Mouse (Mus musculus): Measurements from ENCODE around the gene Socs7. TPM values are rescaled to one million over a fixed set of nuclear protein-coding genes. Genes with fewer than 3 reads are reported as not detected.
"Not testable (repeated sequence)": the region's sequence is repeated elsewhere in the genome, so short reads cannot be mapped to it uniquely, and the experiment has no call there.

Gene Socs7
- 2.1 and 2.5 TPM in 2 replicates for polyA plus RNA-seq (2014; fragmentation: Nextera tagmentation; extraction: Ambion mirVana)

GRCm38 (mm10) chr11:97361948-97362648, at the start of gene Socs7:
Socs7 (plus strand) TSS chr11:97362551.
- H3K4me1 ChIP-seq (replicated peaks; ENCODE audit: control insufficient read depth, insufficient read depth, low read length) = peaks cover 19% of the 10 kb centered on the region
- peak; percentile 97 for DNase-seq (ENCODE audit: low spot score)
- peak within 1 kb of the TSS; percentile 77 for H3K27ac ChIP-seq (ENCODE audit: low read depth)
- peak within 1 kb of the TSS; percentile 85 for H3K9ac ChIP-seq (ENCODE audit: low read length)
- ATAC-seq (replicated peaks; ENCODE audit: low FRiP score, low TSS enrichment, low read depth) = peak; percentile 97
- H3K36me3 ChIP-seq (ENCODE audit: control insufficient read depth, insufficient read depth, low read length) = no peaks in the 10 kb centered on the region
- 1% methylated on average over 24 of the region's 81 CpGs for WGBS
- H3K4me2 ChIP-seq (ENCODE audit: low read length) = peak within 1 kb of the TSS; percentile 72
- no peaks in the 10 kb centered on the region for H3K27me3 ChIP-seq (replicated peaks; ENCODE audit: control insufficient read depth, insufficient read depth, low read length)
- H3K4me3 ChIP-seq (ENCODE audit: low read depth, low read length) = peak within 1 kb of the TSS; percentile 84
- no peaks in the 10 kb centered on the region for H3K9me3 ChIP-seq (ENCODE audit: control insufficient read depth, low read length)

DNA sequence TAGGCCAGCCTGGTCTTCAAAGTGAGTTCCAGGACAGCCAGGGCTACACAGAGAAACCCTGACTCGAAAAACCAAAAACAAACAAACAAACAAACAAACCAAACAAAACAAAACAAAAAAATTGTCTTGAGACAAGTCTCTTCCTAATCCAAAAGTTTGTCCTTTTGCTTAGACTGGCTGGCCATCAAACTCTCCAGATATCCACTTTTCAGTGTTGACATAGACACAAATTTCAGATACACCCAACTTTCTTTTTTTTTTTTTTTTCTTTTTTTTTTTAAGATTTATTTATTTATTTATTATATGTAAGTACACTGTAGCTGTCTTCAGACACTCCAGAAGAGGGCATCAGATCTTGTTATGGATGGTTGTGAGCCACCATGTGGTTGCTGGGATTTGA, 49.5 kb upstream of the Socs7 start:
- DNase-seq (ENCODE audit: low spot score); ATAC-seq (replicated peaks; ENCODE audit: low FRiP score, low TSS enrichment, low read depth); H3K9me3 ChIP-seq (ENCODE audit: control insufficient read depth, low read length); H3K36me3 ChIP-seq (ENCODE audit: control insufficient read depth, insufficient read depth, low read length); H3K4me2 ChIP-seq (ENCODE audit: low read length); H3K27me3 ChIP-seq (replicated peaks; ENCODE audit: control insufficient read depth, insufficient read depth, low read length); H3K4me3 ChIP-seq (ENCODE audit: low read depth, low read length); H3K9ac ChIP-seq (ENCODE audit: low read length); H3K27ac ChIP-seq (ENCODE audit: low read depth): not testable (repeated sequence)
- 76% methylated on average over 1 of the region's 1 CpGs for WGBS
- peaks cover 26% of the 10 kb centered on the region for H3K4me1 ChIP-seq (replicated peaks; ENCODE audit: control insufficient read depth, insufficient read depth, low read length)

GRCm38 (mm10) chr11:97314110-97314509, 48.2 kb upstream of the Socs7 start:
- no peak overlapping the region for H3K4me2 ChIP-seq (ENCODE audit: low read length)
- no peak overlapping the region for H3K9ac ChIP-seq (ENCODE audit: low read length)
- no peak overlapping the region for H3K4me3 ChIP-seq (ENCODE audit: low read depth, low read length)
- H3K36me3 ChIP-seq (ENCODE audit: control insufficient read depth, insufficient read depth, low read length) = peaks cover 7% of the 10 kb centered on the region; the same call in 1 of the 2 replicates
- WGBS = 98% methylated on average over 3 of the region's 3 CpGs
- ATAC-seq (replicated peaks; ENCODE audit: low FRiP score, low TSS enrichment, low read depth) (no peak), DNase-seq (ENCODE audit: low spot score) (no peak)
- H3K27ac ChIP-seq (ENCODE audit: low read depth) = no peak overlapping the region
- H3K4me1 ChIP-seq (replicated peaks; ENCODE audit: control insufficient read depth, insufficient read depth, low read length) = peaks cover 26% of the 10 kb centered on the region
- no peaks in the 10 kb centered on the region for H3K27me3 ChIP-seq (replicated peaks; ENCODE audit: control insufficient read depth, insufficient read depth, low read length)
- no peaks in the 10 kb centered on the region for H3K9me3 ChIP-seq (ENCODE audit: control insufficient read depth, low read length)

DNA sequence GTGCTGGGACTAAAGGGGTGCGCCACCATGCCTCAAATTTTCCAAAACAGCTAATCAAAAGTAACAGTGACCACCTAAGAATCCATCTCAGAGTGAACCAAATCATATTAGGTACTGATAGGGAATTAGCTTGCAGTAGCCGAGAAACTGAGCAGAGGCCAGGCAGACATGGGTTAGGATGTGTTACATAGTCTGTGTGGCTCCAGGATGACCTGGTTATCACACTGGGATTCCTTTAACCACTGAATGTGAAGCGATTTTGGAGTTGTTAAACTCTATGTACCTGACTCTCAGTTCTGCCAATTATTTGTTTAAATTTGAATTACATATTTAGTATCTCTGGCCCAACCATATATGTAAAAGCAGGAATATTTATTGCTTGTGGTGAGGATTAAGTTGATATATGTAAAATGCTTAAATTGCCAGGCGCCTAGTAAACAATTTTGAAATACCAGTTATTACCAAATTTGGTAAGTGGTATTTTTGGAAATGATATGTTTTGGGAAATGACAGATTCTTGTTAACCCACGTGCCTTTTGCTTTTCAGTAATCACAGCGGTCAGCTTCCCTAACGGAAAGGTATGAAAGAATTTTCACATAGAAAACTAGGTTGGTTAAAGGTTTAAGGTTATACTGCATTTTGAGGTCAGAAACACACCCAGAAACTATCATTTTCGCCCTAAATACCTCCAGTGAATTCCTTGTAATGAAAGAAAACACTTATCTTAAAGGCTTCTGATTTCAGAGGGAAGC, 47.4 kb upstream of the Socs7 start:
- peak overlapping the region; percentile 64 for H3K27ac ChIP-seq (ENCODE audit: low read depth)
- H3K4me1 ChIP-seq (replicated peaks; ENCODE audit: control insufficient read depth, insufficient read depth, low read length) = peaks cover 19% of the 10 kb centered on the region
- ATAC-seq (replicated peaks; ENCODE audit: low FRiP score, low TSS enrichment, low read depth) = peak; percentile 7; the same call in 1 of the 2 replicates
- WGBS = 43% methylated on average over 8 of the region's 8 CpGs
- DNase-seq (ENCODE audit: low spot score) = no peak
- H3K27me3 ChIP-seq (replicated peaks; ENCODE audit: control insufficient read depth, insufficient read depth, low read length) = no peaks in the 10 kb centered on the region
- H3K4me2 ChIP-seq (ENCODE audit: low read length) = peak overlapping the region; percentile 54
- H3K36me3 ChIP-seq (ENCODE audit: control insufficient read depth, insufficient read depth, low read length) = peaks cover 9% of the 10 kb centered on the region; the same call in 1 of the 2 replicates
- H3K4me3 ChIP-seq (ENCODE audit: low read depth, low read length) = peak overlapping the region; percentile 74
- H3K9ac ChIP-seq (ENCODE audit: low read length) = peak overlapping the region; percentile 13; the same call in 1 of the 2 replicates
- no peaks in the 10 kb centered on the region for H3K9me3 ChIP-seq (ENCODE audit: control insufficient read depth, low read length)

DNA sequence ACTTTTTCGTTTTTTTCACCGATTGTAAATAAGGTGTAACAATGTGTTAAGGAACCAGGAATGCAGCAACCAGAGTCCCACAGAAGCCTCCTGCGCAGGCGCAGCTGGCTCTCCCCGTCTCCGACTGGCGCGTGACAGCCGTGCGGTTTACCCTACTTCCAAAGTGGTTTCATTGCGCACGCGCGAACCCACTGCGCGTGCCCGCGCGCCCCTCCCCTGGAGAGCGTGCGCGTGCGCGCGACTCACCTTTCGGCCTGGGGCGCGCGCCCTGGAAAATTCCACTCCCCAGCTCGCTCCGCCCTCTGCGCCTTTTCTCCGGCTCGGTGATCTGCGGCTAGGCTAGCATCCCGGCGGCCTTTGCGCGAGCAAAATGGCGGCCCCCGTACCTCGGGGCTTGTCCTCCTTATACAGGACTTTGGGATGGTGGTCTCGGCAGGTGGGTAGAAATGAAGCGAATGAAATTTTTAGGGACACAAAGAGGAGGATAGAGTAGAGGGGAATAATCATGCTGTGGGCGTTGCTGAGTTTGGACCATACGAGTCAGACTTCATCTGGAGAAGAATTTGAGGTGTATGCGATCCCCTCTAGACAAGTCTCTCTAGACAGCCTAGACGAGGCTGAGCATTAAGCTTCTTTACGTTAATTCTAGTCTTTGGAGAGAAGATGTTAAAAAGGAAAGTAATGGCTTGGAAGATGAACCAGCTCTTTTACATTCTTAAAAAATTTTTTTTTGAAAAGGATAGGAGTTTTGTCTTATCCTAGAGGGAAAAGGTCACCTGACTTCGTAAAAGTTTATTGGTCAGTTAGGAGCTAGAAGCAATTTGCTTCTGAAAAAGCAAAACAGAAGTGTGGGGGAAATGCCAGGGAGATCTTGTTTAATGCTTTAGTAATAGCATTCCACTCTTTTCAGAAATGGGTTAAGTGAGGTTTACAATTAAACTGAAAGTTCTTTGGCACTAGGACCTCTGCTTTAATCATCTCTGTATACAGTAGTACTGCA, 46.5 kb upstream of the Socs7 start, which contains the start of gene Mrpl45:
TSS of gene Mrpl45 (plus strand) at position 213 of the 1,000 bp plus-strand sequence.
- Histone ChIP-seq H3K4me1 (replicated peaks; ENCODE audit: control insufficient read depth, insufficient read depth, low read length) (peaks cover 17% of the 10 kb centered on the region), H3K27ac (ENCODE audit: low read depth) (peak within 1 kb of the TSS; percentile 65), H3K27me3 (replicated peaks; ENCODE audit: control insufficient read depth, insufficient read depth, low read length) (no peaks in the 10 kb centered on the region), H3K4me2 (ENCODE audit: low read length) (peak within 1 kb of the TSS; percentile 70), H3K4me3 (ENCODE audit: low read depth, low read length) (peak within 1 kb of the TSS; percentile 74), H3K9ac (ENCODE audit: low read length) (peak within 1 kb of the TSS; percentile 67), H3K9me3 (ENCODE audit: control insufficient read depth, low read length) (no peaks in the 10 kb centered on the region), H3K36me3 (ENCODE audit: control insufficient read depth, insufficient read depth, low read length) (peaks cover 9% of the 10 kb centered on the region; the same call in 1 of the 2 replicates)
- ATAC-seq (replicated peaks; ENCODE audit: low FRiP score, low TSS enrichment, low read depth) = peak; percentile 92
- under 1% methylated on average over 50 of the region's 50 CpGs for WGBS
- DNase-seq (ENCODE audit: low spot score) = peak; percentile 99

DNA sequence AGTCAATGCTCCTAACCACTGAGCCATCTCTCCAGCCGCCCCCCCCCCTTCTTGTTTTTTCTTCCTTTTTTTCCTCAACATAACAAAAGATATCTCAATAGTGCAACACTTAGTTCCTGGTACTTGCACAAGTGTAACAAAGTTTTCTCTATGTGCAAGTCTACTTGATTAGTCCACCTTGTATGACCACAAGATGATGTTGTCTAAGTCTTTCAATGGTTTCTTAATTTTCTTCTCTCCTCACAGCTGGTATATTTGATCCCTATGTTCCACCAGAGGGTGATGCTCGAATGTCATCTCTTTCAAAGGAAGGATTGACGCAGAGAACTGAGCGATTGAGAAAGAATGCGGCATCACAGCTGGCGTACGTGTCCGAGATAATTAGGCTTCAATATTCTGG, 41.2 kb upstream of the Socs7 start:
- no peak for ATAC-seq (replicated peaks; ENCODE audit: low FRiP score, low TSS enrichment, low read depth)
- Histone ChIP-seq H3K27ac (ENCODE audit: low read depth) (no peak overlapping the region), H3K9ac (ENCODE audit: low read length) (no peak overlapping the region), H3K4me3 (ENCODE audit: low read depth, low read length) (no peak overlapping the region), H3K4me1 (replicated peaks; ENCODE audit: control insufficient read depth, insufficient read depth, low read length) (peaks cover 6% of the 10 kb centered on the region), H3K4me2 (ENCODE audit: low read length) (no peak overlapping the region), H3K9me3 (ENCODE audit: control insufficient read depth, low read length) (no peaks in the 10 kb centered on the region), H3K36me3 (ENCODE audit: control insufficient read depth, insufficient read depth, low read length) (peaks cover 39% of the 10 kb centered on the region), H3K27me3 (replicated peaks; ENCODE audit: control insufficient read depth, insufficient read depth, low read length) (no peaks in the 10 kb centered on the region)
- WGBS = 91% methylated on average over 8 of the region's 8 CpGs
- no peak for DNase-seq (ENCODE audit: low spot score)

DNA sequence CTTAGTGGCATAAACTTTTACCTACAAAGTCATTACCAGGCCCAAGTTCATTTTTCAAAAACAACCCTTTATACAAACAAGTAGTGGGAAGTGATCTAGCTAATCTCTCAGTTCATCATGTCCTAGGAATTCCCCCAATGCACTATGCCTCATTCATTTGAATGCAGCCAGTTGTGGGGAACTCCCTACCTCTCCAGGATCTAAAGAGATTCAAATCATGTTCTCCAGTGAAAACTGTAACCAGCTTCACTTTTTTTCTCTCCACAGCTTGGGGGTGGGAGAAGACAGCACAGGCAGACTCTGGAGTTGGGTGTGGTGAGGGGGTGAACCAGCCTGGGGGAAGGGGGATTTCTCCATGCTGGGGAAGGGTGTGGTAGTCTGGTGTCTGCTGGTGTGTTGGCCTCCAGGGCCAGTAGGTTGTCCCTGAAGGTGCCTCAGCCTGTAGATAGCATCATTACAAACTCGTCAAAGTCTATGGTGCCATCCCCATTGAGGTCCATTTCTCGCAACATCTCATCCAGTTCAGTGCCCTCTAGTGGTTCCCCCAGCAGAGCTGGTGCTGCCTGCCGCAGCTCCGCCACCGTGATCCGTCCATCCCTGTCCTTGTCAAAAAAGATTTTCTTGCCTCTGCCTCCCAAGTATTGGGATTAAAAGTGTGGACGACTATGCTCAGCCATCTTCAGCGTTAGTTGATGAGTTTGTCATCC, 40.3 kb upstream of the Socs7 start:
- H3K27ac ChIP-seq (ENCODE audit: low read depth); ATAC-seq (replicated peaks; ENCODE audit: low FRiP score, low TSS enrichment, low read depth); DNase-seq (ENCODE audit: low spot score); H3K9me3 ChIP-seq (ENCODE audit: control insufficient read depth, low read length); H3K9ac ChIP-seq (ENCODE audit: low read length); H3K4me3 ChIP-seq (ENCODE audit: low read depth, low read length); H3K4me2 ChIP-seq (ENCODE audit: low read length); H3K4me1 ChIP-seq (replicated peaks; ENCODE audit: control insufficient read depth, insufficient read depth, low read length); H3K27me3 ChIP-seq (replicated peaks; ENCODE audit: control insufficient read depth, insufficient read depth, low read length): not testable (repeated sequence)
- H3K36me3 ChIP-seq (ENCODE audit: control insufficient read depth, insufficient read depth, low read length) = peaks cover 48% of the 10 kb centered on the region
- WGBS = 85% methylated on average over 8 of the region's 8 CpGs

Data from intestine, embryonic 14.5 days (tissue).